In genomic region chr1:177637061-177637460, GRCm38 (mm10) we compare ENCODE assay signal across 21 mouse cellular contexts.
A peak's percentile ranks its signal among the peaks of the same experiment; 100 is the strongest.
DNase-seq lines count a peak whose midpoint lies in the region; ATAC-seq and TF ChIP-seq lines count a peak whose summit lies in the region.
"Had no signal": no experiment of that assay in that cellular context is flagged by ENCODE, and none has a peak within 500 bp of the region (broad histone marks: within the 10 kb centered on the region; RNA-seq: fewer than 3 reads in every experiment).

No protein-coding gene starts in this region.

- no peaks in the 10 kb centered on the region for H3K27me3 ChIP-seq in forebrain, embryonic 11.5 days (ENCODE audit: control insufficient read depth, insufficient read depth, low read length)
- no peaks in the 10 kb centered on the region for H3K27me3 ChIP-seq in forebrain, embryonic 14.5 days (replicated peaks; ENCODE audit: control insufficient read depth, insufficient read depth, low read length)
- no peaks in the 10 kb centered on the region for H3K27me3 ChIP-seq in kidney, embryonic 15.5 days
- H3K27me3 ChIP-seq in stomach, embryonic 15.5 days (replicated peaks): no peaks in the 10 kb centered on the region
- no peaks in the 10 kb centered on the region for H3K27me3 ChIP-seq in stomach, postnatal 0 days (ENCODE audit: control insufficient read depth, insufficient read depth, low read length)
- H3K27me3 ChIP-seq: hindbrain, embryonic 12.5 days; limb, embryonic 15.5 days; liver, embryonic 15.5 days; neural tube, embryonic 13.5 days; Patski had no signal

- H3K4me3 ChIP-seq in forebrain, embryonic 11.5 days (ENCODE audit: low read depth, low read length): no peak overlapping the region
- no peak overlapping the region for H3K4me3 ChIP-seq in forebrain, embryonic 14.5 days (ENCODE audit: low read depth, low read length)
- H3K4me3 ChIP-seq in kidney, embryonic 15.5 days (replicated peaks): no peak overlapping the region
- H3K4me3 ChIP-seq in stomach, embryonic 15.5 days (replicated peaks): no peak overlapping the region
- no peak overlapping the region for H3K4me3 ChIP-seq in stomach, postnatal 0 days (ENCODE audit: low read depth, low read length)
- H3K4me3 ChIP-seq: embryonic facial prominence, embryonic 13.5 days; hindbrain, embryonic 12.5 days; limb, embryonic 15.5 days; liver, embryonic 15.5 days; neural tube, embryonic 13.5 days had no signal

- H3K4me2 ChIP-seq in forebrain, embryonic 11.5 days (ENCODE audit: low read depth, low read length, severe bottlenecking): no peak overlapping the region
- no peak overlapping the region for H3K4me2 ChIP-seq in forebrain, embryonic 14.5 days (ENCODE audit: low read length)
- H3K4me2 ChIP-seq in kidney, embryonic 15.5 days: no peak overlapping the region
- H3K4me2 ChIP-seq in stomach, embryonic 15.5 days: no peak overlapping the region
- no peak overlapping the region for H3K4me2 ChIP-seq in stomach, postnatal 0 days (replicated peaks; ENCODE audit: low read depth)
- H3K4me2 ChIP-seq: embryonic facial prominence, embryonic 13.5 days; hindbrain, embryonic 12.5 days; limb, embryonic 15.5 days; liver, embryonic 15.5 days; neural tube, embryonic 13.5 days had no signal

- no peak for ATAC-seq in forebrain, embryonic 11.5 days (replicated peaks; ENCODE audit: low FRiP score)
- no peak for ATAC-seq in forebrain, embryonic 14.5 days
- ATAC-seq in kidney, embryonic 15.5 days (replicated peaks; ENCODE audit: low FRiP score): no peak
- ATAC-seq in stomach, embryonic 15.5 days (ENCODE audit: insufficient read depth, low FRiP score, low read depth): no peak
- ATAC-seq in stomach, postnatal 0 days (ENCODE audit: low FRiP score, low TSS enrichment): no peak
- ATAC-seq: CD4-positive, CD25-positive, alpha-beta regulatory T cell, adult 4 months; Patski had no signal

- H3K9ac ChIP-seq in forebrain, embryonic 11.5 days (ENCODE audit: low read length): no peak overlapping the region
- H3K9ac ChIP-seq in forebrain, embryonic 14.5 days (ENCODE audit: low read length): no peak overlapping the region
- H3K9ac ChIP-seq in kidney, embryonic 15.5 days: no peak overlapping the region
- H3K9ac ChIP-seq in stomach, embryonic 15.5 days: no peak overlapping the region
- no peak overlapping the region for H3K9ac ChIP-seq in stomach, postnatal 0 days (ENCODE audit: low read length)
- H3K9ac ChIP-seq: embryonic facial prominence, embryonic 13.5 days; hindbrain, embryonic 12.5 days; limb, embryonic 15.5 days; liver, embryonic 15.5 days; neural tube, embryonic 13.5 days had no signal

- peaks cover 8% of the 10 kb centered on the region; the same call in 1 of the 2 replicates for H3K4me1 ChIP-seq in forebrain, embryonic 11.5 days (replicated peaks; ENCODE audit: control insufficient read depth, insufficient read depth, low read length)
- peaks cover 13% of the 10 kb centered on the region for H3K4me1 ChIP-seq in forebrain, embryonic 14.5 days (ENCODE audit: control insufficient read depth, insufficient read depth, low read length)
- H3K4me1 ChIP-seq in kidney, embryonic 15.5 days: peaks cover 39% of the 10 kb centered on the region
- H3K4me1 ChIP-seq in stomach, embryonic 15.5 days: 0 out of 2 replicates have a peak, but pooled peaks cover 3% of the 10 kb centered on the region
- H3K4me1 ChIP-seq in stomach, postnatal 0 days (replicated peaks; ENCODE audit: control insufficient read depth, insufficient read depth): no peaks in the 10 kb centered on the region; the same call in 1 of the 2 replicates
- H3K4me1 ChIP-seq: liver, embryonic 15.5 days had no signal

- H3K27ac ChIP-seq in forebrain, embryonic 11.5 days (ENCODE audit: low read depth, low read length): no peak overlapping the region
- no peak overlapping the region for H3K27ac ChIP-seq in forebrain, embryonic 14.5 days (ENCODE audit: low read depth, low read length)
- H3K27ac ChIP-seq in kidney, embryonic 15.5 days: peak overlapping the region; percentile 34; the same call in 1 of the 2 replicates
- H3K27ac ChIP-seq in stomach, embryonic 15.5 days: 0 out of 2 replicates have a peak overlapping the region, but pooled peaks have one; percentile 19
- H3K27ac ChIP-seq in stomach, postnatal 0 days (replicated peaks): no peak overlapping the region; the same call in 1 of the 2 replicates
- H3K27ac ChIP-seq: embryonic facial prominence, embryonic 13.5 days; hindbrain, embryonic 12.5 days; kidney, postnatal 0 days; limb, embryonic 15.5 days; liver, embryonic 15.5 days; neural tube, embryonic 13.5 days had no signal

- no peak for TF ChIP-seq CTCF in stomach, postnatal 0 days (IDR thresholded peaks at IDR 0.05; ENCODE audit: low read depth)

- DNase-seq in forebrain, embryonic 11.5 days (ENCODE audit: low spot score): peak; percentile 5
- no peak for DNase-seq in forebrain, embryonic 14.5 days (ENCODE audit: low spot score)
- DNase-seq in kidney, adult 9 months: no peak
- DNase-seq in stomach, postnatal 0 days (ENCODE audit: low spot score): no peak
- no peak for DNase-seq in embryo, embryonic 10.5 days (ENCODE audit: low spot score)
- DNase-seq: adrenal gland, postnatal 10 days; cerebellum, adult 9-11 months; layer of hippocampus, postnatal 36 days; midbrain, embryonic 14.5 days; right cerebral cortex, adult 18-20 months; thymus, postnatal 25 days had no signal

- TF ChIP-seq EP300 in stomach, postnatal 0 days (optimal IDR thresholded peaks at IDR 0.05): no peak

- no peaks in the 10 kb centered on the region for H3K9me3 ChIP-seq in forebrain, embryonic 11.5 days (ENCODE audit: control insufficient read depth, low read length)
- H3K9me3 ChIP-seq in forebrain, embryonic 14.5 days (replicated peaks; ENCODE audit: control insufficient read depth, low read length): no peaks in the 10 kb centered on the region
- H3K9me3 ChIP-seq in kidney, embryonic 15.5 days (replicated peaks): no peaks in the 10 kb centered on the region
- no peaks in the 10 kb centered on the region for H3K9me3 ChIP-seq in stomach, embryonic 15.5 days
- no peaks in the 10 kb centered on the region for H3K9me3 ChIP-seq in stomach, postnatal 0 days (ENCODE audit: control insufficient read depth, low read length)
- H3K9me3 ChIP-seq: embryonic facial prominence, embryonic 13.5 days; hindbrain, embryonic 12.5 days; limb, embryonic 15.5 days; liver, embryonic 15.5 days; neural tube, embryonic 13.5 days had no signal

- H3K36me3 ChIP-seq in forebrain, embryonic 11.5 days (ENCODE audit: control insufficient read depth, insufficient read depth, low read length): no peaks in the 10 kb centered on the region
- no peaks in the 10 kb centered on the region for H3K36me3 ChIP-seq in forebrain, embryonic 14.5 days (ENCODE audit: control insufficient read depth, insufficient read depth, low read length)
- no peaks in the 10 kb centered on the region for H3K36me3 ChIP-seq in kidney, embryonic 15.5 days
- no peaks in the 10 kb centered on the region for H3K36me3 ChIP-seq in stomach, embryonic 15.5 days
- H3K36me3 ChIP-seq in stomach, postnatal 0 days (ENCODE audit: control insufficient read depth, insufficient read depth, low read length): no peaks in the 10 kb centered on the region
- H3K36me3 ChIP-seq: embryonic facial prominence, embryonic 13.5 days; hindbrain, embryonic 12.5 days; limb, embryonic 15.5 days; liver, embryonic 15.5 days; neural tube, embryonic 13.5 days had no signal

- WGBS in forebrain, embryonic 11.5 days: 79% methylated on average over 9 of the region's 9 CpGs
- 69% methylated on average over 9 of the region's 9 CpGs for WGBS in forebrain, embryonic 14.5 days
- 64% methylated on average over 9 of the region's 9 CpGs for WGBS in kidney, embryonic 15.5 days
- 82% methylated on average over 9 of the region's 9 CpGs for WGBS in stomach, embryonic 15.5 days
- WGBS in stomach, postnatal 0 days: 76% methylated on average over 9 of the region's 9 CpGs

Comparison
In these comparisons a context has a peak if more than half of its experiments do, and no peak if none do; other contexts are left out.
1. H3K27ac ChIP-seq: peak in kidney, embryonic 15.5 days (single experiment) and stomach, embryonic 15.5 days (single experiment); none in forebrain, embryonic 11.5 days (single experiment), forebrain, embryonic 14.5 days (single experiment) and stomach, postnatal 0 days (single experiment).